Mouse (Mus musculus): ENCODE measurements around the gene Slc41a3.
A peak's percentile ranks its signal among the peaks of the same experiment; 100 is the strongest.

Slc41a3 gene

DNA sequence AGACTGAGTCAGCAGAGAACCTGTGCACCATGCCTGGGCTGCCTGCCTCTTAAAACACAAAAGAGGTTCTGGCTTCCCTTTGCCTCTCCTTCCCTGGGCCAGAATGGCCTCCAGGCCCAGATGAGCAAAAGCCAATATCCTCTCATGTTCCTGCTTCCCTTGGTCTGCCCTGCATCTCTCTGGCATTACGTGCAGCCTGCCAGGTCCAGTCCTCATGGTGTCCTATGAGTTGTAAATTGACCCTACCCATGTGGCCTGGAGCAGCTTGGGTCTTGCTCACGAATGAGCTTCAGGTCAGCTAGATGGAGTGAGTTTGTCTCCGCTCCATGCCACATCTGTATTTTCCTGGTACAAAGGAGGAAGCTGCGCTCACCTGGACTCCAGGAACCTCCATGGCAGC is 7.5 kb upstream of the Slc41a3 start:
- DNase-seq (ENCODE audit: extremely low read depth, insufficient read length, low spot score): no peak

DNA sequence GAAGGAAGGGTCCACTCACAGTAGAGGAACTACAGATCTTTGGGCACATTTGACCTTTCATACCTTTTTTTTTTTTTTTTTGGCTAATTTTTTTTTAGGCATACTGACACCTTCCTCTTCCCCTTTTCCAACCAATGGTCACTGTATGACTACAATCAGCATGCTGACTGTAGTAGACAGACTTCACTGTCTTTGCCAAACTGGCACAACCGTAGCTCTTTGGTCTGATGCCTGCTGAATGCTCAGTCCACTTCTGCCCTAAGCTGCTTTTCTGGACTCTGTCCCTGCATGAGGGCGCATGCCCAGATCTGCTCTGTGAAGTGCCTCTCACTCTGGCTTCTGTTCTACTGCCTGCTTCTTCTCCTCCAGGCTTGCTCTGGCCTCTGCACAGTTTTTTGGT is 6.9 kb upstream of the Slc41a3 start:
- DNase-seq (ENCODE audit: extremely low read depth, insufficient read length, low spot score): no peak

DNA sequence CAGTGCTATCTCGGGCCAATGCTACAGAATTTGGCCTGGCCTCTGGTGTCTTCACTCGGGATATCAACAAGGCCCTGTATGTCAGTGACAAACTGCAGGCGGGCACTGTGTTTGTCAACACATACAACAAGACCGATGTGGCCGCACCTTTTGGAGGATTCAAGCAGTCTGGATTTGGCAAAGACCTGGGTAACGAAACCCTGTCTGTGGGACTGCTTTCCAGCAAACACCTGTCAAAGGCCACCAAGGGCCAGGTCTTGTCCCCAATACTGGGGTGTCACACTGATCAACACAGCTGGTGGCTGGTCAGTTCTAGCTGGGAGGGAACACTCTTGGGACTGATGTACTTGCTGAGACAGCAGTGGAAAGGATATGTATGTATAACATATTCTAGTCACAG is 6.3 kb upstream of the Slc41a3 start:
- DNase-seq (ENCODE audit: extremely low read depth, insufficient read length, low spot score): no peak

DNA sequence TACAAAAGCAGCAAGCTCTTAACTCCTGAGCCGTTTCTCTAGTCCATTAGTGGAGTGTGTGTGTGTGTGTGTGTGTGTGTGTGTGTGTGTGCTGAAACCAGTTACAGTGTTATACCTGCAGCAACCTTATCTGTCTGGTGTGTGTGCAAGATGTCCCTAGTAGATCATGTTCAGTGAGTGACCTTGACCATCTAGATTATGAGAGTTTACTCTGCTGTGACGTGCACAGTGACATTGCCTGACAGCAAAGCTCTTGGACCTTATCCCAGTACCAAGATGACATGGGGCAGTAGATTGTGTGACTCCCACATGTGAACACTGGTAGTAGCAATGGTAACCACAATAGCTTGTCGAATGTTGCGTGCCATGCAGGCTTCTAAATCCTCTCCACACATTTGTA is 4.2 kb upstream of the Slc41a3 start:
- DNase-seq (ENCODE audit: extremely low read depth, insufficient read length, low spot score): no peak

GRCm38 (mm10) chr6:90601736-90602135 is 2.8 kb upstream of the Slc41a3 start:
- DNase-seq (ENCODE audit: extremely low read depth, insufficient read length, low spot score): no peak

- no peak for DNase-seq (ENCODE audit: extremely low read depth, insufficient read length, low spot score)
Observed at GRCm38 (mm10) chr6:90602304-90602703, 2.2 kb upstream of the Slc41a3 start.

GRCm38 (mm10) chr6:90603126-90603525 is 1.4 kb upstream of the Slc41a3 start:
- no peak for DNase-seq (ENCODE audit: extremely low read depth, insufficient read length, low spot score)

DNA sequence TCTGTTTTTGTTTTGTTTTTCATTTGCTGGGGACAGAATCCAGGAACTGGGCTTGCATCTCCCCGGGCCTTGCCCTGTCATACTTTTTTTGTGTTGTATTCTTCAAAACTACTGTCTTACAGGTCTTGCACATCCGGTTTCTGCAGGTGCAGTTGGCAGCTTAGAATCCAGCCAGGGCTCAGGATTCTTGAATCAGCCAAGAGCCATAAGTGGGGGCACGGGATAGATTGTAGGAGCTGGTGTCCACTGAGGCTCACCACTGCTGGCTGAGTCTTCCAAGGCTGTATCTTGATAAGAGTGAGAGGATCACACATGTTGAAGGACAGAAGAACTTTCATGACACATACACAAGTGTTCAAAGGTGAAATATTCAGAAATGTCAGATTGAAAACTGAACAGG is 395 bp upstream of the Slc41a3 start:
- no peak for DNase-seq (ENCODE audit: extremely low read depth, insufficient read length, low spot score)

DNA sequence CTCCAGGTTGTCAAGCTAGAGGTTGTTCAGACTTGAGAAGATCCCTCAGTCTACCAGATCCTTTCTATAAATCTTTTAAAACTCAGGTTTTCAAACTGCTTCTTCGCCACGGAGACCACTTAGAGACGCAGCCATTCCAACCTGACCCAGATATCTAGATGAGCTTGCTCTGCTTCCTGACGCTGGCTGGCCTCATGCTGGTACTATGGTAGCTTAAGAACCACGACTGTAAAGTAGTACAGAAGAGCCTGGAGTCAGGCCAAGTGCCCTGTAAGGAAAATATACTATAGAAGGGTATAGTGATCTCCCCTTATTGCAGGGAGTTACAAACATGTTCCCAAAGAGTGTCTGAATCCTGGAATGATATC is 757 bp downstream of the Slc41a3 start:
- no peak for DNase-seq (ENCODE audit: extremely low read depth, insufficient read length, low spot score)

DNA sequence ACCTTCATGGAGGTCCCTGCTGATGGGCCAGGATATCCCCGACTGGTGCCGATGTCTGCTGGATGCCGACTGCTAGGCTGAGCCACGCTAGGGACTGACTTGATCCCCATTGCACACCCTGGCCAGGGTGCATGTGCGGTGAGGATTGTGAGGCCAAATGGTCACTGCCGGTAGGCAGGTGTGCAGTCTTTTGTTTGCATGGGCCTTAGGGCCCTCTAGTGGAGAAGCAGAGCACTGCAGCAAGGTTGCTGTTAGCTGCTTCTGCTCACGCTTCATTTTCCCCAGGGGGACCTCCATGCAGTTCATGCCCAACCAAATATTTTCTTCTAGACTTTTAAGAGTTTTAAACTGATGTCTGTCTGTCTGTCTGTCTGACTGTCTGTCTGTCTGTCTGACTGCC is 2.0 kb downstream of the Slc41a3 start:
- peak; percentile 33 for DNase-seq (ENCODE audit: extremely low read depth, insufficient read length, low spot score)

GRCm38 (mm10) chr6:90607196-90607595 is 2.7 kb downstream of the Slc41a3 start:
- DNase-seq (ENCODE audit: extremely low read depth, insufficient read length, low spot score): peak; percentile 14

GRCm38 (mm10) chr6:90608186-90608585 is 3.7 kb downstream of the Slc41a3 start:
- no peak for DNase-seq (ENCODE audit: extremely low read depth, insufficient read length, low spot score)

DNA sequence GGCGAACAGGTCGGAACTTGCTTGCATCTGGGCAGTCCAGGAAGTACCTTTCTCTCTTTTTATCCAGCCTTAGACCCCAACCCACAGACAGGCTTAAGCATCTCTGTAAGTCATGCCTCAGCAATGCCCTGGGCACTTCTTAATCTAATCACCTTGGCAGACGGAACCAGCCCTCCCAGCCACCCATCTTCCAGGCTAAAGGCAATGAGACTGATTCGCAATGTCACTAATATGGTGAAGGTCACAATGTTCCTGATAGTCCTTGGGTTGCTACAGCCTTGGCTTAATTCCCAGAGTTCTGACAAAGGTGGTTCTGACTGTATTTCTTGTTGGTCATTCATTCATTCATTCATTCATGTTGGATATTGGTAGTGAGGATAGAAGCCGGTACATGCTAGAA is 5.7 kb downstream of the Slc41a3 start:
- no peak for DNase-seq (ENCODE audit: extremely low read depth, insufficient read length, low spot score)

GRCm38 (mm10) chr6:90613277-90613676 is 8.8 kb downstream of the Slc41a3 start:
- peak; percentile 24 for DNase-seq (ENCODE audit: extremely low read depth, insufficient read length, low spot score)

- no peak for DNase-seq (ENCODE audit: extremely low read depth, insufficient read length, low spot score)
Observed at GRCm38 (mm10) chr6:90615362-90615761, 10.8 kb downstream of the Slc41a3 start.

GRCm38 (mm10) chr6:90615991-90616390 is 11.5 kb downstream of the Slc41a3 start:
- DNase-seq (ENCODE audit: extremely low read depth, insufficient read length, low spot score): no peak

GRCm38 (mm10) chr6:90616481-90616880 is 12.0 kb downstream of the Slc41a3 start:
- DNase-seq (ENCODE audit: extremely low read depth, insufficient read length, low spot score): no peak

- DNase-seq (ENCODE audit: extremely low read depth, insufficient read length, low spot score): no peak
Observed at GRCm38 (mm10) chr6:90618274-90618673, 13.7 kb downstream of the Slc41a3 start.

- DNase-seq (ENCODE audit: extremely low read depth, insufficient read length, low spot score): no peak
Observed at GRCm38 (mm10) chr6:90618821-90619636, 14.5 kb downstream of the Slc41a3 start.

- no peak for DNase-seq (ENCODE audit: extremely low read depth, insufficient read length, low spot score)
Observed at GRCm38 (mm10) chr6:90619936-90620335, 15.4 kb downstream of the Slc41a3 start.

- DNase-seq (ENCODE audit: extremely low read depth, insufficient read length, low spot score): no peak
Observed at GRCm38 (mm10) chr6:90620791-90621583, 16.5 kb downstream of the Slc41a3 start.

DNA sequence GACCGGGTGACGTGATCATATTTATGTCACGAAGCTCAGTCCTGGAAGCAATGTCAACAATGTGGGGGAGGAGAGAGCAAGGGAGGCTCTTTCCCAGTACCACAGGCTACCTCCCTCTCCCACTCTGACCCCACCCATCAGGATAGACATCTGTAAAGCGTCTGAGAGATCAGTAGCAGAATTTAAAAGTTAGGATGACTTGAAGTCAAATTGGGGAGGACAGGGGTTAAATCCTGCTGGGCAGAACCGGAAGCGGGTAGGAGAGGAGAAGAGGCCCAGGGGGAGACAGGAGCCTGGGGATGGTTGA is 17.0 kb downstream of the Slc41a3 start:
- DNase-seq (ENCODE audit: extremely low read depth, insufficient read length, low spot score): no peak

Measured in 3134 (cell line).